Mouse (Mus musculus): ENCODE measurements at regions not wholly inside any gene's neighbourhood (a gene's known extent, or its start where the extent isn't known, plus 50 kb on each side); places are given as distances from the start of the nearest gene placed in this dataset.

DNA sequence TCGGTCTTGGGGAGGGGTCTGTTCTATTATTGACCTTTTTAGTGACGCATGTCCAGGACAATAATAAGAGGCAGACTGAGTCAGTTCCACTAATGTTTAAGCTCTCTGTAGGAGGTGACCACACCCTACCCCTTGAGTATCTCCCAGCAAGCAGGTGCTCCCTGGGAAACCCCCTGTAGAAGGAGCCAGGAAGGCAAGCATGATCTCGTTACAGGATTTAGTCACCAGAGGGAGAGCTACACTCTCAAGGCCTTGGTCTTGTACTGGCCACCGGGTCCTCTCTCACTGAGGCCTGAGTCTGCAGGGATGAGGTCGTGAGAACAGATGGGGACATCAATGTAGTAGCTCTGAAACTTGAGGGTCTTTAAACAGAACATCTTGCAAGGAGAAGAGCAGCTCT is 55.3 kb upstream of the Ccnd2 start:
- no peak for DNase-seq (ENCODE audit: low spot score in 2 of 2)

DNA sequence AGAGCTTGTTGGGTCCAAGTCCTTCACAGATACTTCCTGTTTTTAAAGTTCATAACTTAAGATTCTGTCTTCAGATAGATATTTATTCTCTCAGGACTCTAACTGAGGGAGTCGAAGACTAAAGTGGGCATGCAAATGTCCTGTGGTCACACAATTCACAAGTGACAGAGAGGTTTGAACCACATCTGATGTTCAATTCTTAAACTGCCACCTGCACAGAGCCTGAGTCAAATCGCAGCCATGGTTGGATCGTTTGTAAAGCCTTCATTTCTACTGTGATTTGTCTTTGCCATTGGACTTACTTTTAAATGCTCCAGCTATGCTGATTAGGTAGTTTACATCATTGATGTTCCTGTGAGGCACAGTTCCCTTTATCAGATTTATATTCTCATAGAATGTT is 61.4 kb upstream of the Ccnd2 start:
- no peak for DNase-seq (ENCODE audit: low spot score in 2 of 2)

DNA sequence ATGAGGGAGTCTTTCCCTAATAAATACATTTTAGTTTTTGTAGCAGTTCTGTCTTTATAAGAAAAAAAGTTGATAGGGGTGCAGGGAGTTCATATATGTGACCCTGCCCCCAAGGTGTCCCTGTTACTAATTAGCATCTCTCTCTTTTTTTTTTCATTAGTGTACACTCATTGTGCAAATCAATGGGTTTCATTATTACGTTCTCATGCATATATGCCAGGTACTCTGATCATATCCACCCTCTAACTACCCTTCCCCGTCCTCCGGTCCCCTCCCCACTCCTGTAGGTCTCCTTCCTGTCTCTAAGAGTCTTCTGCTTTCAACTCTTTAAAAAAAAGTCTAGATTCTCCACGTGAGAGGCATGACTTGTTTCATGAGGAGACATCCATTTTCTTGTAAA is 63.9 kb upstream of the Ccnd2 start:
- DNase-seq (ENCODE audit: low spot score in 2 of 2) = no peak

DNA sequence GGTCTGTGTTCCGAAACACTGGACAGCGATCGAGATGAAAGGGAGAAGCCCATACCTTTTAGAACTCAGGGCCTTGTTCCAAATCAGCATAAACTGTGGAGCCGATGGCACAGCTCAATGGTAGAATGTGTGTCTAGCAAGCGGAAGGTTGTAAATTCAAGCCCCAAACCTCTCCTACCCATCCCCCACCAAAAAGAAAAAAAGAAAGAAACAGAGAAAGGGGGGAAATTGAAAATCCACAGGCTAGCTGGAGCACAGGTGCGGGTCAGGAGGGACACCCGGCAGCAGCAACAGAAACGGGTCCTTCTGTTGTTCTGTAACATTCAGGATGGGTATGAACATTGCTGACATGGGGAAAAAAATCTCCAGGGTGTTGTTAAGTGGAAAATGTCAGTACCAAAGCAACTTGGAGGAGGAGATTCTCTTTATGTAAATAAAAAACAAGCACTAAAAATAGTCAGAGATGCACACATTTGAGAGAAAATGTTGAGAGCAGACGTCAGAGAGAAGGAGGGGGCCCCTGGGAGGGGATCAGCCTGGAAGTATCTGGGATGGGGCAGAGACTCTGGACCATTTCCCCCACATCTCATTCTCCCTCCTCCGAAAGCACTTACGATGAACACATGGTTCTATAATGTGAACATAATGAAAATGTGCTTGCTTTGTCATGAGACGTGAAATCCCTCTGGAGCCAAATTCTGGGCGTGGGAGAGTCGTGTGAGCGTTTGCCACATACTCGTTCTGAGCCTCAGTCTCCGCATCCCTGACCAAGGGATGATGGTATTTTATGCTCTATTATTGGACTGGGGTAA is 66.8 kb upstream of the Ccnd2 start:
- no peak for DNase-seq (ENCODE audit: low spot score in 2 of 2)

DNA sequence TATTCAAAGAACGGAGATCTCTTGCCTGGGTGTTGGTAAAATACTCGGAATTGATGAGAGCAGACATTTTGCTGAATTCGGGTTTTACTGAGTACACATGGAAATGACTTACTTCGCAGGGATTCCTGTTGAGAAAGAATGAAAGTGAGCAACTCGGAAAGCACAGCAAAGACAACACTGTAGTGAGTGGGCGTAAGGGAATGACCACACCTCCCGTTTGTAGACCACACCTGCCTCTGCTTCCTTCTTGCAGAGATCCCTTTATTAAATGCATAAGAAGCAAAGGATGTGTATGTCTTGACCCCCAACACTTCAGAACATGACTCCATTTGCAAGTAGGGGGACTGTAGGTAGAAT is 67.4 kb upstream of the Ccnd2 start:
- DNase-seq (ENCODE audit: low spot score in 2 of 2) = no peak

DNA sequence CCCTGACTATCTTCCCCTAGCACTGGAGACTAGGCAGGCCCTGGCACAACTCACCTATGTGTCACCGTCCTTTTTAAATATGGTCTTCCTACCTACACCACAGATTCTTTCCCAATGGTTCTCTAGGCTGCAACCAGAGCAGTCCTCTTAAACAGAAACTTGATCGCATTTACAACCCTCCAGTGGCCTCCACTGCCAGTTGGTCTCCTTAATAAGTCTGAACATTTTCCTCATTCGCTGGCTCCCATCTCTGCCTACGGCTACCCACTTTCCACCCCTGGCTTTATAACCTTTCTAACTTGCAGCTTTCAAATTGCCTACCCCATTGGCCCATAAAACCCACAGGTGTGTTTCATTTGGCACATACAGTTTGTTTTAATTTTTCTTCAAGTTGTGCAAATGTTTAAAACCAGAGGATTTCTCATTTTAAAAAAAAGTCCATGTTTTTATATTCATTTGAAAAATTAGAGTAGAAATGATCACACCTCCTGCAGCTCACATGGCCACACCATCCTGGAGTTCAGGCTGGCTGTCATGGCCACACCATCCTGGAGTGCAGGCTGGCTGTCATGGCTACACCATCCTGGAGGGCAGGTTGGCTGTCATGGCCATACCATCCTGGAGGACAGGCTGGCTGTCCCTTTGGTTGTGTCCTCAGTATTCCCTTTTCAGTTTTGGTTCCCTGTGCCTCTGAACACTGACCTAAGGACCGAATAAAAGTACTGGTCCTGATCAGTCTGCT is 74.4 kb upstream of the Ccnd2 start:
- DNase-seq (ENCODE audit: low spot score in 2 of 2) = no peak

DNA sequence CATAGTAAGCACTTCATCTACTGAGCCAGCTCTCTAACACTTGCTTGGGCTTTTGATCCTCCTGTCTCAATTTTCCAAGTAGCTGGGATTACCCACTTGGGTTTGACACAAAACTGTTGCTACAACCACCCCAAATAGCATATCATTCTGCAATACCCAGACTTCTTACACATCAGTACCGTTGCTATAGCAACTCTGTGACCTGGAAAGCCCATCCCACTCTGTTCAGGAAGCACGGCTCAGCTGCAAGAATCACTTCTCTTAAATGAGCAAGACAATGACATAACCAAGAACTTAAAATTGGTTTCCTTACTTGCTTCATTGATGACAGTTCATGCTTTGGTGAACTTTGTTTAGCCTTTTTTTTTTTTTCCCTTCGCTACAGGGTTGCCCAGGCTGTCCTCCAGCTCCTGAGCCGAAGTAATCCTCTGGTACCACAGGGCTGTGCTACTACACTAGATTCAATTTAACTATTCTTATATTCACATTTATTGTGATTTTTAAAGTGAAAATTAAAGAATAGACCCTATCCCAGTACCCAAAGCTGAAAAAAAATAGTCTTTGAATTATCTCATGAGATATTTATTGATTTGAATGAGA is 84.6 kb upstream of the Ccnd2 start:
- DNase-seq (ENCODE audit: low spot score in 2 of 2) = no peak

DNA sequence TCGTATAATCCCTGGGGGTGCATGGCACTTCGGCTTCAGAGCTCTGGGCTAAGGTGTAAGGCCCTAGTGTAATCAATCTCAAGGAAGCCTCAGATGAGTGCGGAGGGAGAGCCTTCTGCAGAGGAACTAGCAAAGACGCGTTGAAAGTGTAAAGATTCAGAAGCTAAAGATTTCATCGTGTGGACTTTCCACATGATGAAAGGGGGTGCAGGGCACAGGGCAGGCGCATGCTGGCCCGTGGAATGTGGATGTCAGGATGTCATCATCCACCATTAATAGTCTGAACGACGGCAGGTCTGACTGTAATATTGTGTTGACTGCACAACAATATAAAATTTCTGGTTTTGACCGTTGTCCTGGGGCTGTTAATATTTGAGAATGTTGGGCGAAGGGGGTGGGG is 85.2 kb upstream of the Ccnd2 start:
- no peak for DNase-seq (ENCODE audit: low spot score in 2 of 2)

DNA sequence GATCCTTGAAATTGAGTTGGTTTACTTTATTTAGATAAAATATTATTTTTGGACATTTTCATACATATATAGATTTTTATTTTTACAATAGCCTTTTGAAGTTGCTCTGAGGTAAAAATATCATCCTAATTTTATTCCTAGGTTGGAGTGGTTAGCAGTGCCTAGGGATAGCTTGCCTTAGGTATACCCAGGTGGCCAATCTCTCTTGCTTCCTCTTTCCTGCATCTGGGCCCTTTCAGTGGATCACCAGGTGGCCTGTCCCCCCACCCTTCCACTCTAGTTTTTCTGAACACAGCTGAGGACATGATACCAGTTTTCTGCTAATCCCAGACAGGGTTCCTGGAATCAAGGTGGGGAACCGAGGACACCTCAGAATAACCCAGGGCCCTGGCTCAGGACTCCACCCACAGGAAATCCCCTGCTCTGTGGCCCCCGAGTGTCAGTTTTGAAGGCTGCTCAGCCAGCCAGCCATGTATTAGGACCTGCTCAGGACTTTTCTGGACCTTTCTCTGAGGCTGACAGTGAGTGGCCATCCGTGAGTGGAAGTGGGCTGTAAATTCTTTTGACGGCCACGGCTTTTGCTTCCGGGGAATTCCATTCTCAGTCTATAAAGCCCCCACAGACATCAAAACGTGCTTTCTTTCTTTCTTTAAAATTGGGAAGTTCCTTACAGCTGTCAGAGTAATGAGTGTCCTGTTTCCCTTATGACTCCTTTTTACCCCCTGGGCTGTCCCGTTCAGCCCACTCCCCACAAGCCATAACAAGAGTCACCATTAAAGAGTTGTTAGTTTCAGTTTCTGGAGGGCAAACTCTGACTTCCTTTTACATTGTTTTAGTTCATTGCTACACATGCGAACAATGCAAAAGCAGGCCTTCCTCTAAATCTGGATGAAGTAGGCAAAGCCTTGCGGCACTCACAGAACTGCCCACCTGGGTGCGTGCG is 87.8 kb upstream of the Ccnd2 start:
- no peak for DNase-seq (ENCODE audit: low spot score in 2 of 2)

DNA sequence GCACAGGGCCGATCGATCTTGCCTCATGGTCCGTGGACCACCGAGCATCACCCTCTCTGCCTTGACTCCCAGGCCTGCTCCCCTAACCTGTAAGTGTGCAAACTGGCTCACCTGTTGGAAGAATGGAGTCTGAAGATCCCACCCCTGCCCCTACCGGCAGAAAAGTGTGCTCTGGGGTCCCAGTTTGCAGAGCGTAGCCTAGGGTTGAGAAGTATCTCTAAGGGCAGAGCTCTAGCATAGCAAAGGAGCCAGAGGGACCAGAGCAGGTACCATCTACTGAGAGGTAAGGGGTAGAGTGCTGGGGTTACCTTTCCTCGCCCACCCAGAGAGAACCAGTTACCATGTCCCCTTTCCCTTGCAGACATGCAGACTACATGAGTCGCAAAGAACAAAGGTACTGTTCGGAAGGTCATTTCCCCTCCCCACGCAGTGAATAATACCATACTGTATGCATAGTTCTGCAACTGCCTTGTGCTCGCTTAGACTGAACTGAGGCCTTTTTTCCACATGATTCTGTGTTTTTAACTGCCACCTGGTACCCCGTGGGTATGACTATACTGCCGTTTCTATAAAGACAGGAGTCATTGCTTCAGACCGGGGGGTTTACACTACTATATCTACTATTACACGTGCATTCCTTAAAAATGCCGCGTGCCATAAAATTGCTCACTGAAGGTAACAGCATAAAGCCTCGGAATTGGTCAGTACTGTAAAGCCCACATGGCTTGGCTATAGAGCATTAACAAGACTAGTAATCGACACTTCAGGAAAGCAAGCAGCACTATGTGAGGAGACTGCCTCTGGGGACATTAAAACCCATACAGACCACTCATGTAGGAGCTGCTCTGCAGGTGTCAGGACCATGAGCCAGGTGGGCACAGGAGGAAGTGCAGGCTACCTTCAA is 88.7 kb upstream of the Ccnd2 start:
- DNase-seq (ENCODE audit: low spot score in 2 of 2) = no peak

DNA sequence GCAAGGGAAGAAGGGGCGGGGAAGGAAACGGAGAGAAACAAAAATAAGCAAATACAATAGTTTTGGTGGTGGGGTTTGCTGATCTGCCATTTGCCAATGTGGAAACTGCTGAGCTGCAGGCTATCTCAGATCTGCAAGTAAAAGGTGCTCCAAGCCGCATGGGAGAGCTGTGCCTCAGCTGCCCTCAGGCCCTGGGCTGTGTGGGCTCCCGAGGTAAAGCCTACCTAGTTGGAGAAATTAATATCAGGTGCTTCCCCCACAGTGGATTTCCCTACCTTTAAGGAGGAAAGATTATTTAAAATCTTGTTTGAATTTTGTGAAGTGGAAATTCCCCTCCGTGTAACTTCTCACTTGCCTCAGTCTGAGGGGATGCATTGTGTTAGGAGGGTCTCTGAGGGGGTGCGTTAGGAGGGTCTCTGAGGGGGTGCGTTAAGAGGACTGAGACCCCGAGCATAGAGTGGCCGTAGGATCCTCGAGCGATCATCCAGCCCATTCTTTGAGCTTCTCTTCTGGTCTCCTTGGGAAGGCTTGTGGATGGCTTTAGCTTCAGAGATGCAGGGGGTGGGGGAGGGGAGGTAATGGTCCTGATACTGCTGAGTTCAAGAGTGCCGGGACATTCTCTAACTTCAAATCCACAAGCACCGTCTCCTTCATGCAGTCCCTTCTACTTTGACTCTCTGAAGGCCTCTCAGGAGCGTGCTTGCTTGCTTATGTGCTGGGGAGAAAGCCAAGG is 89.9 kb upstream of the Ccnd2 start:
- no peak for DNase-seq (ENCODE audit: low spot score in 2 of 2)

DNA sequence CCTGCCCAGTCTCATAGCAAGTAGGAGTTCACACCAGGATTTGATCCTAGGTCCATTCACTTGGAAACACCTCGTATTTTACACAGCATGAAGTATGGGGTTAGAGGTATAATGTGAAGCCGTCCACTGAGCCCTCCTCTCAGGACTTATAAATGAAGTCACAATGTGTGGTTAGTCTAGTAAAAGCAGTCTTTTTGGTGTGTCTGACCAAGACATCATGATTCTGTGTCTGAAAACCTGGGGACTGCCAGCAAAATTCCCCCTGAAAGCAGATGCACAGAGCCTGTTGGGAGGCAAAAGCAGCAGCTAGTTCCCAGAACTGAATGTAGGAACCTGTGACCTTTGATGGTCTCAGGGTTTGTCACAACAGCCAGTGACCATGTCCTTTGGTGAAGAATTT is 91.0 kb upstream of the Ccnd2 start:
- DNase-seq (ENCODE audit: low spot score in 2 of 2) = no peak

DNA sequence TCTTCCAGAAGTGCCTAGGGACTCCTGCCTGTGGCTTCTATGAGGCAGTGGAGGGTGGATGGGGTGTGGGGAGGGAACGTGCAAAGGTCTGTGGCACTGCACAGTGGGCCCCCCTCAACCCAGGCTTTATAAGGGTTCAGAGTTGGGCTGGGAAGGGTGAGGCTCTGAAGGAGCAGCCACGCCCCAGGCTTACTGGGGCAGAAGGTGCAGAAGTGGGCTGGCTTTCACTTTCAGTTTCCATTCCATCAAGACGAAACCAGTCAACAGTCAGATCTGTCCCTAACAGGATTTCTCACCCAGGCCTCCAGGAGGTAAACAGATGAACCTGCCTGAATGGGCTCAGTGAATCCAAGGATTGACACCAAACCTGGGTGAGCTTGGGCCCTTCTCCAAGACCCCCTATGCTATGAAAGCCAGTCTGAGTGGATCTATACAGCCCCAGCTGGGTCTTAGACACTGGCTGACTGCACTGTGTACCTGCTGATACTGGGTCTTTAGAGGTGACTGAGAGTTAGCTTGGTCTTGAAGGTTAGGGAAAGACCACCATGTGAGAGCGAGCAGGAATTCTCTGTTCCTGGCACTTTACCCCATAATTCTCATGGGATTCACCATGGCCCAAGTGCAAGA is 93.9 kb upstream of the Ccnd2 start:
- DNase-seq (ENCODE audit: low spot score in 2 of 2) = no peak

DNA sequence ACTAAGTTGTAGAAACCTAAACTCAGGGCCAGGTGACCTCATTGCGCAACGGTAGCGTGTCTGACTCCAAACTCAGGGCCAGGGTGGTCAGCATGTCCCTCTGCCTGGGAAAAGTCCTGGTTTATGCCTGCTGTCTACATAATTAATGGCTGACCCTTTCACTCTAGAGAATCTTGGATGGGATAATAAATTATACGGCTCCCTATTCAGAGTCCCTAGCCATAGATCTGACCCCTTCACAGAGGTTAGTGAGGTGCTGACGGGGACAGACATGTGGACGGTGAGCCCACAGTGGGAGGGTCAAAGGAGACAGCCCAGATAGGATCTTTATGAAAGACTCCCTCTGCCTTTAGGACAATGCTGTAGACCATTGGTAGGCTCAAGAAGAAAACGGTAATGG is 94.7 kb upstream of the Ccnd2 start:
- DNase-seq (ENCODE audit: low spot score in 2 of 2) = no peak

DNA sequence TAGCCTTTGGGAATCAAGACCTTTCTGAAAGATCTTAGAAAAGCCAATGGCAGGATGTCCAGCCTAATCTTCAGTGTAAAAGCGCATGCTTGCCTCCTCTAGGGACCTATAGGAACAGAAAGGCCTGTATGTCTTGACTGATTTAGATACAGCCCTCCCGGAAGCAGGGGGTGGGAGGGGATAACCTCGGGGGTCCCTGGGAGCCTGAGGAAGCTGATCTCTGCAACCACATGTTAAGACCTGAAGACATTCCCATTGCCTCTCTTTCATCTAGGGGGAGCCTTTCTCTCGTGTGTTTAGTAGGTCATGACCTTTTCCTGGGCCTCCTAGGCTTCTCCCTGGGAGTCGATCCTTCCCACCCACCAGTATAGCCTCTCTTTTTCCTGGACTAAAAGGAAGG is 95.3 kb upstream of the Ccnd2 start:
- no peak for DNase-seq (ENCODE audit: low spot score in 2 of 2)

DNA sequence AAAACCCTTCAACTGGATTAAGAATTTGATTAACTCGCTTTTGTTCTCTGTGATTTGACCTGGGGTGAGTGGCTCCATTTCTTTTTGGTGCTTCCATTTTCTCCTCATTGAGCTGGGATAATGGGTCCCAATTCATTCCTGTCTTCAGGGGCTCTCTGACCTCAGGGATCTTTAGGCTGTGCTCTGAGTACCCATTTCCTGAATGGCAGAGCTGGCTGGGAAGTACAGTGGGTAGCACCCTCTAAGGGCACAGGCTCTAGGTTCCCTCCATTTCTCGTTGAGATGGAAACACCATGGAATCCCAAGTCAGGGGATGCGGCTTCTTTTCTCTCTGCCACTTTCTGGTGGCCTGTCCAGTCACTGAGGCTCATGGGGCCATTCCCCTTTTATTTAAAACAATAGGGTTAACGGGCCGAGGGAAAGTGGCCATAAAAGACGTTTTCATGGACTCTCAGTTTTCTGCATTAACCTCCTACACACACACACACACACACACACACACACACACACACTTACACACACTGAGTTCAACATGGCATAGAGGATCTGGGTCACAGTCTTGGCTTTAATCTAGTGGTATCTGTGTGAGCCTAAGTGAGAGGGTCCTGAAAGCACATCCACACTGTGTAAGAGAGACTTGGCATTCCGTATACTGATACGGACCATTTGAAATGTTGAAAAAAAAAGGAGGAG is 98.3 kb upstream of the Ccnd2 start:
- no peak for DNase-seq (ENCODE audit: low spot score in 2 of 2)

DNA sequence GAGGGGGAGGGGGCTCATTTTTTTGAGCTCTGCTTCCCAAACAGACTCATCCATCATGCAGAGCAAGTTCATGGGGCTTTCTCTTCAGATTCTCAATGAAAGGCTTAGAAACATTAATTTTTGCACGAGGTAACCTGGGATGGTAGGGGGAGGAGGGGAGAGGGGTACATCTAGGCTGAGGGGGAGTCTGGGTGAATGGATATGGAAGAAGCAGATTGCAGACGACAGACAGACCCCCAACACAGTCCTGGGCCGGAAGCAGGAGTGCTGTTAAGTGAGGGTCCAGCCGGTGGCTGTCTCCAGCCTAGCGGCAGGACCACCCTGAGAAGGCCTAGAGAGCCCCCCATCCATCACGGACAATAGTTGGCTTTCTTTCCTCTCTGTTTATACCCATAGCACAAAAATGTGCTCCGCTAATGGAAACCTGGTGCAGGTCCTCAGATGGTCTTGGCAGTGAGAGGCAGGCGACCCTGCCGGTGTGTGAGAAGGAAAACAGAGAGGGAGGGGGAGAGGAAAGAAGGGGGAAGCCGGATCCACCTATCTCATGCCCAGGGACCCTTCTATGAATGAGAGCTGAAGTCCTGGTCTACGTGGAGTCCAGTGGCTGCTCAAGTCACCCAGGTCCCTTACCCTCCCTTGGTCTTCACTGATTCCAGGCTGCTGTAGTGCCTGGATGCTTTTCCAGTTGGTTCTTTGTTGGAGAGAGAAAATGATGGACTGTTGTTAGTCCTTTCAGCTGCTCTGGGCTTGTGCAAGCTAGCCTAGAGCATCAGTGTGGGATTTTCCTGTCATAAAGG is 99.1 kb upstream of the Ccnd2 start:
- DNase-seq (ENCODE audit: low spot score in 2 of 2) = no peak

DNA sequence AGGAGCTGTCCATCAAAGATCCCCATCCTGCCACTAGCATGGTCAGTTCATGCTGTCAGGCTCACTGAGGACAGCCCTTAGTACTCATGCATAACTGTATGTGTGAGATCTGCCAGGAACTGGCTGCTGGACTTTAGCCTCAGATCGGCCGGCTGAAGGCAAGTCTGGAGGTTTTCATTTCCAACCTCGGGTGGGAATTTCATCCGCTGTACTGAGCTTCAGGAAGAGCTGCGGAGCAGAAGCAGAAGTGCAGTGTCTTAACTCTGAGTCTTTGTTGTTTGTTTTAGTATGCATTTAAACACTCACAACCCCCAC is 99.6 kb upstream of the Ccnd2 start:
- DNase-seq (ENCODE audit: low spot score in 2 of 2) = no peak
